Mouse (Mus musculus) myocyte (in vitro differentiated cells): ENCODE measurements around the gene Mapk7. TPM values are rescaled to one million over a fixed set of nuclear protein-coding genes. Genes with fewer than 3 reads are reported as not detected.

Experiments used
- H3K27me3 ChIP-seq: one replicate; pipeline ENCODE4 v1.6.1; 2011; ENCODE audit not compliant: control insufficient read depth, insufficient read depth, insufficient read length
- H3K36me3 ChIP-seq: one replicate; pipeline ENCODE4 v1.6.1; 2011; ENCODE audit not compliant: control insufficient read depth, insufficient read depth
- H3K4me2 ChIP-seq: one replicate; pipeline ENCODE4 v1.6.1; 2011; ENCODE audit warnings: low read depth, control low read depth
- H3K4me3 ChIP-seq: one replicate; pipeline ENCODE4 v1.5.1; 2011; ENCODE audit warnings: mild to moderate bottlenecking, control low read depth, moderate library complexity
- H3K79me2 ChIP-seq: one replicate; pipeline ENCODE4 v1.6.1; 2011; ENCODE audit not compliant: control insufficient read depth, insufficient read depth
- H3ac ChIP-seq: one replicate; pipeline ENCODE4 v1.6.1; 2011; ENCODE audit not compliant: control insufficient read depth, insufficient read length
- CEBPB ChIP-seq: IDR thresholded peaks from 2 replicates; pipeline ENCODE4 v1.6.1; 2011; ENCODE audit warnings: mild to moderate bottlenecking, moderate library complexity; ENCODE audit not compliant: poor library complexity, insufficient read depth, severe bottlenecking
- E2F4 ChIP-seq: IDR thresholded peaks from one replicate; pipeline ENCODE4 v1.6.1; 2011; ENCODE audit warnings: mild to moderate bottlenecking, control low read depth, moderate library complexity; ENCODE audit not compliant: insufficient read depth
- MAX ChIP-seq: IDR thresholded peaks from one replicate; pipeline ENCODE4 v1.6.1; 2011; ENCODE audit warnings: low read depth, mild to moderate bottlenecking, control low read depth
- MYOD1 ChIP-seq, 3 experiments: IDR thresholded peaks; one replicate each; pipeline ENCODE4 v1.6.1; 2011; ENCODE audit warnings: control low read depth in 2 of 3, low read depth in 2 of 3, mild to moderate bottlenecking in 2 of 3, moderate library complexity in 1 of 3; ENCODE audit not compliant: insufficient read length in 2 of 3, control insufficient read depth in 1 of 3
- MYOG ChIP-seq, 3 experiments: IDR thresholded peaks; one replicate each; pipeline ENCODE4 v1.6.1; 2011; ENCODE audit warnings: control low read depth in 2 of 3, low read depth in 2 of 3, mild to moderate bottlenecking in 2 of 3; ENCODE audit not compliant: insufficient read length in 2 of 3, control insufficient read depth in 1 of 3, insufficient read depth in 1 of 3
- POLR2A ChIP-seq: IDR thresholded peaks from one replicate; pipeline ENCODE4 v1.6.1; 2011; ENCODE audit warnings: low read depth, mild to moderate bottlenecking, control low read depth, moderate library complexity; ENCODE audit not compliant: insufficient read length
- POLR2AphosphoS2 ChIP-seq: IDR thresholded peaks from one replicate; pipeline ENCODE4 v1.6.1; 2011; ENCODE audit warnings: low read depth, control low read depth; ENCODE audit not compliant: insufficient read length
- REST ChIP-seq: IDR thresholded peaks from one replicate; pipeline ENCODE4 v1.6.1; 2011; ENCODE audit warnings: mild to moderate bottlenecking, control low read depth, moderate library complexity; ENCODE audit not compliant: insufficient read depth, insufficient read length
- SRF ChIP-seq: IDR thresholded peaks from one replicate; pipeline ENCODE4 v1.6.1; 2011; ENCODE audit warnings: low read depth; ENCODE audit not compliant: control insufficient read depth, insufficient read length
- TCF12 ChIP-seq: IDR thresholded peaks from one replicate; pipeline ENCODE4 v1.6.1; 2011; ENCODE audit warnings: mild to moderate bottlenecking, control low read depth; ENCODE audit not compliant: poor library complexity, insufficient read depth, severe bottlenecking
- TCF3 ChIP-seq: IDR thresholded peaks from one replicate; pipeline ENCODE4 v1.6.1; 2011; ENCODE audit warnings: low read depth, control low read depth; ENCODE audit not compliant: insufficient read length
- USF1 ChIP-seq: IDR thresholded peaks from one replicate; pipeline ENCODE4 v1.6.1; 2011; ENCODE audit warnings: low read depth, mild to moderate bottlenecking, control low read depth, moderate library complexity
- polyA plus RNA-seq: library from polyadenylated mRNA; unstranded; fragments of >200 nt; fragmentation: generic; extraction: Trizol; gene quantifications from one replicate; pipeline ENCODE4 v1.2.1, GENCODE M21; 2012; ENCODE audit warnings: missing spikeins

The Mapk7 gene
- polyA plus RNA-seq, 1 experiment, result 16.5 TPM

GRCm38 (mm10) chr11:61492749-61493401, 1.3 kb downstream of the Mapk7 start:
- H3K27me3 ChIP-seq, result no peaks in the 10 kb centered on the region
- TF ChIP-seq USF1, result no peak
- no peak for TF ChIP-seq REST
- no peak for TF ChIP-seq TCF12
- TF ChIP-seq POLR2A, result no peak
- no peak for TF ChIP-seq POLR2AphosphoS2
- TF ChIP-seq E2F4, result no peak
- no peak for TF ChIP-seq CEBPB
- TF ChIP-seq TCF3, result no peak
- TF ChIP-seq SRF, result no peak
- H3K79me2 ChIP-seq, result peaks cover 15% of the 10 kb centered on the region
- H3K36me3 ChIP-seq, result peaks cover 10% of the 10 kb centered on the region
- H3K4me2 ChIP-seq, result peak overlapping the region; percentile 87
- peak overlapping the region; percentile 14 for H3ac ChIP-seq
- H3K4me3 ChIP-seq, result peak overlapping the region; percentile 64

GRCm38 (mm10) chr11:61490944-61491520, 3.2 kb downstream of the Mapk7 start:
- peaks cover 15% of the 10 kb centered on the region for H3K79me2 ChIP-seq
- no peaks in the 10 kb centered on the region for H3K27me3 ChIP-seq
- no peak overlapping the region for H3K4me3 ChIP-seq
- no peak overlapping the region for H3ac ChIP-seq
- no peak overlapping the region for H3K4me2 ChIP-seq
- TF ChIP-seq E2F4 (no peak), REST (no peak), POLR2AphosphoS2 (no peak), MYOG (IDR thresholded peaks at IDR 0.05; ENCODE audit: control insufficient read depth in 1 of 3, insufficient read depth in 1 of 3, insufficient read length in 2 of 3, low read depth in 2 of 3) (no peak), USF1 (no peak), POLR2A (no peak), TCF3 (no peak), TCF12 (no peak), CEBPB (no peak), MYOD1 (IDR thresholded peaks at IDR 0.05; ENCODE audit: control insufficient read depth in 1 of 3, insufficient read length in 2 of 3, low read depth in 2 of 3) (no peak), MAX (no peak), SRF (no peak)
- peaks cover 10% of the 10 kb centered on the region for H3K36me3 ChIP-seq

- Histone ChIP-seq H3K4me2 (no peak overlapping the region), H3K36me3 (peaks cover 10% of the 10 kb centered on the region), H3K79me2 (peaks cover 15% of the 10 kb centered on the region), H3K4me3 (no peak overlapping the region), H3K27me3 (no peaks in the 10 kb centered on the region), H3ac (no peak overlapping the region)
- TF ChIP-seq E2F4 (no peak), CEBPB (no peak), TCF12 (no peak), MYOG (IDR thresholded peaks at IDR 0.05; ENCODE audit: control insufficient read depth in 1 of 3, insufficient read depth in 1 of 3, insufficient read length in 2 of 3, low read depth in 2 of 3) (no peak), MAX (no peak), USF1 (no peak), SRF (no peak), POLR2AphosphoS2 (no peak), MYOD1 (IDR thresholded peaks at IDR 0.05; ENCODE audit: control insufficient read depth in 1 of 3, insufficient read length in 2 of 3, low read depth in 2 of 3) (no peak), REST (no peak), POLR2A (no peak), TCF3 (no peak)
Observed at GRCm38 (mm10) chr11:61489874-61490273, 4.3 kb downstream of the Mapk7 start.

GRCm38 (mm10) chr11:61489085-61489484, 5.1 kb downstream of the Mapk7 start:
- Histone ChIP-seq H3K79me2 (peaks cover 15% of the 10 kb centered on the region), H3K4me2 (no peak overlapping the region), H3K36me3 (peaks cover 10% of the 10 kb centered on the region), H3K27me3 (no peaks in the 10 kb centered on the region), H3K4me3 (no peak overlapping the region), H3ac (no peak overlapping the region)
- no peak for TF ChIP-seq TCF12
- no peak for TF ChIP-seq CEBPB
- no peak for TF ChIP-seq MYOD1 (IDR thresholded peaks at IDR 0.05; ENCODE audit: control insufficient read depth in 1 of 3, insufficient read length in 2 of 3, low read depth in 2 of 3)
- TF ChIP-seq POLR2AphosphoS2, result no peak
- no peak for TF ChIP-seq USF1
- no peak for TF ChIP-seq E2F4
- no peak for TF ChIP-seq MAX
- no peak for TF ChIP-seq SRF
- no peak for TF ChIP-seq MYOG (IDR thresholded peaks at IDR 0.05; ENCODE audit: control insufficient read depth in 1 of 3, insufficient read depth in 1 of 3, insufficient read length in 2 of 3, low read depth in 2 of 3)
- TF ChIP-seq REST, result no peak
- no peak for TF ChIP-seq POLR2A
- TF ChIP-seq TCF3, result no peak
